Mouse (Mus musculus): ENCODE data around the gene Abcc8.

Abcc8 gene

GRCm38 (mm10) chr7:46154498-46155488 lies 25.0 kb downstream of the Abcc8 start:
- no peak for DNase-seq

- DNase-seq, result no peak
Measured at GRCm38 (mm10) chr7:46152819-46153351, 26.9 kb downstream of the Abcc8 start.

- no peak for DNase-seq
Measured at GRCm38 (mm10) chr7:46147417-46147816, 32.4 kb downstream of the Abcc8 start.

- DNase-seq, result no peak
Measured at GRCm38 (mm10) chr7:46146675-46147308, 33.0 kb downstream of the Abcc8 start.

- DNase-seq, result no peak
Measured at GRCm38 (mm10) chr7:46144061-46144460, 35.8 kb downstream of the Abcc8 start.

GRCm38 (mm10) chr7:46138329-46138930 lies 41.4 kb downstream of the Abcc8 start:
- no peak for DNase-seq

- no peak for DNase-seq
Measured at GRCm38 (mm10) chr7:46133858-46134257, 46.0 kb downstream of the Abcc8 start.

- no peak for DNase-seq
Measured at GRCm38 (mm10) chr7:46132229-46132628, 47.6 kb downstream of the Abcc8 start.

GRCm38 (mm10) chr7:46131806-46132205 lies 48.0 kb downstream of the Abcc8 start:
- DNase-seq, result no peak

- DNase-seq, result no peak
Measured at GRCm38 (mm10) chr7:46131266-46131665, 48.6 kb downstream of the Abcc8 start.

GRCm38 (mm10) chr7:46130723-46131122 lies 49.1 kb downstream of the Abcc8 start:
- DNase-seq, result no peak

GRCm38 (mm10) chr7:46129463-46130179 lies 50.2 kb downstream of the Abcc8 start:
- no peak for DNase-seq

- no peak for DNase-seq
Measured at GRCm38 (mm10) chr7:46128196-46128595, 51.6 kb downstream of the Abcc8 start.

- no peak for DNase-seq
Measured at GRCm38 (mm10) chr7:46125340-46125739, 54.5 kb downstream of the Abcc8 start.

- DNase-seq, result no peak
Measured at GRCm38 (mm10) chr7:46124460-46124859, 55.4 kb downstream of the Abcc8 start.

GRCm38 (mm10) chr7:46122964-46123363 lies 56.9 kb downstream of the Abcc8 start:
- no peak for DNase-seq

GRCm38 (mm10) chr7:46117035-46117434 lies 62.8 kb downstream of the Abcc8 start:
- DNase-seq, result no peak

GRCm38 (mm10) chr7:46116118-46116581 lies 63.7 kb downstream of the Abcc8 start:
- DNase-seq, result no peak

GRCm38 (mm10) chr7:46113435-46113834 lies 66.4 kb downstream of the Abcc8 start:
- no peak for DNase-seq

- no peak for DNase-seq
Measured at GRCm38 (mm10) chr7:46111938-46112337, 67.9 kb downstream of the Abcc8 start.

GRCm38 (mm10) chr7:46111212-46111817 lies 68.5 kb downstream of the Abcc8 start:
- DNase-seq, result no peak

- DNase-seq, result no peak
Measured at GRCm38 (mm10) chr7:46110079-46110478, 69.8 kb downstream of the Abcc8 start.
